Mouse (Mus musculus): ENCODE measurements around the gene Unc13a. TPM values are rescaled to one million over a fixed set of nuclear protein-coding genes. Genes with fewer than 3 reads are reported as not detected.
A peak's percentile ranks its signal among the peaks of the same experiment; 100 is the strongest.

Unc13a gene
- 0.38 and 0.89 TPM in 2 replicates for polyA plus RNA-seq (2014; fragmentation: Nextera tagmentation; extraction: Ambion mirVana)

DNA sequence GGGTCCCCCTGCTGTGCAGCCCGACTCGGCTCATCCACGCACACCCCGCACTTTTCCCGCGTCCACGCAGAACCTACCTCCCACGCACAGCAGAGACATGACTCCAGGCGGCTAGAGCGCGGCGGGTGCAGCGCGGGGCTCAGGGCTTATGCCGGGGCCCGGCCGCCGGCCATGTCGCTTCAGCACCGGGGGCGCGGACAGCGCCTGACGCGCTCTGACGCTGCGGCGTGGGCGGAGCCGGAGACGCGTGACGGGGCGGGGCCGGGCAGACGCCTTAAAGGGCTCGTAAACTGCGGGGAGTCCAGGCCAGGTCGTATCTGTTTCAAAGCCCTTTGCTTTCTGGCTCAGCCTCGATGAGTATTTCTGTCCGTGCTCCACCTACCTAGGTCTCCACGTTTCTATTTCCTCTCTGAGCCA, at the start of gene Unc13a:
Unc13a (minus strand) TSS at position 209 of the 417 bp plus-strand sequence.
- peaks cover 15 to 47% of the 10 kb centered on the region in 2 experiments for H3K4me1 ChIP-seq (ENCODE audit: control insufficient read depth in 2 of 2, insufficient read depth in 2 of 2, low read length in 2 of 2)
- H3K9me3 ChIP-seq (ENCODE audit: control insufficient read depth, low read length) = no peaks in the 10 kb centered on the region
- peak; percentile 41 for ATAC-seq (ENCODE audit: insufficient number of reproducible peaks, insufficient read depth, low FRiP score, low read depth)
- H3K27me3 ChIP-seq (ENCODE audit: control insufficient read depth, insufficient read depth, low read length) = no peaks in the 10 kb centered on the region
- peak within 1 kb of the TSS; percentile 51 to 57 for H3K4me3 ChIP-seq (ENCODE audit: control insufficient read depth in 1 of 2, insufficient read depth in 1 of 2, low read depth in 1 of 2, low read length in 2 of 2)
- peak within 1 kb of the TSS; percentile 99 for H3K4me2 ChIP-seq (ENCODE audit: low read length)
- H3K36me3 ChIP-seq (ENCODE audit: control insufficient read depth, insufficient read depth, low read length) = no peaks in the 10 kb centered on the region
- WGBS = under 1% methylated on average over 42 of the region's 42 CpGs
- peak within 1 kb of the TSS; percentile 65 for H3K9ac ChIP-seq (ENCODE audit: low read length)
- peak within 1 kb of the TSS in 1 of 2 experiments; percentile 28; a peak in 2 of 4 replicates for H3K27ac ChIP-seq (replicated peaks in 1 of 2; ENCODE audit: control insufficient read depth in 1 of 2, insufficient read depth in 1 of 2, low read depth in 2 of 2, low read length in 2 of 2)

- WGBS = 38% methylated on average over 7 of the region's 7 CpGs
These were observed 48.4 kb upstream of the Unc13a start for GRCm38 (mm10) chr8:71719928-71720457.

DNA sequence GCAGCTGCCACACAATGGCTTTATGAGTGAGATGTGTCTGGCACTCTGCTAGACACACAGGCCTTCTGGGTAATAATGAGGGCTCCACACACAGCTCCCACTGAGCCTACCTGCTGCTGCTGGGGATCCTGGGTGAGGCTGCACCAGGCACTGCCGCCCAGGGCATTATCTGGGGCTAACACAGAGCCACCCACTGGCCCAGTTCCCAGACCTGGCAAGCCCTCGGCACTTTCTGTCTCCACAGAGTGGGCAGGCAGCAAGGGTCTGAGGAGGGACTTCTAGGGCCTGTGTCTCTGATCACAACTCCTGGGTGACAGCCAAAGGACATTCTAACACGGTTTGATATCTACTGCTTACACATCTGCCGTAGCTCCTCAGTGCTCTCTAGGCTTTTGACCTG, 47.7 kb upstream of the Unc13a start:
- Histone ChIP-seq H3K4me1 (ENCODE audit: control insufficient read depth in 2 of 2, insufficient read depth in 2 of 2, low read length in 2 of 2) (0 out of 4 replicates have a peak, but pooled peaks cover 0 to 3% of the 10 kb centered on the region in 2 experiments), H3K9me3 (ENCODE audit: control insufficient read depth, low read length) (no peaks in the 10 kb centered on the region), H3K36me3 (ENCODE audit: control insufficient read depth, insufficient read depth, low read length) (no peaks in the 10 kb centered on the region), H3K4me2 (ENCODE audit: low read length) (no peak overlapping the region), H3K27ac (replicated peaks in 1 of 2; ENCODE audit: control insufficient read depth in 1 of 2, insufficient read depth in 1 of 2, low read depth in 2 of 2, low read length in 2 of 2) (no peak overlapping the region), H3K9ac (ENCODE audit: low read length) (no peak overlapping the region), H3K27me3 (ENCODE audit: control insufficient read depth, insufficient read depth, low read length) (peaks cover 34% of the 10 kb centered on the region), H3K4me3 (ENCODE audit: control insufficient read depth in 1 of 2, insufficient read depth in 1 of 2, low read depth in 1 of 2, low read length in 2 of 2) (no peak overlapping the region)
- ATAC-seq (ENCODE audit: insufficient number of reproducible peaks, insufficient read depth, low FRiP score, low read depth) = no peak
- 20% methylated on average over 4 of the region's 4 CpGs for WGBS

More at GRCm38 (mm10) chr8:71719928-71720457, 48.4 kb upstream of the Unc13a start:
- Histone ChIP-seq H3K4me1 (ENCODE audit: control insufficient read depth in 2 of 2, insufficient read depth in 2 of 2, low read length in 2 of 2) (0 out of 4 replicates have a peak, but pooled peaks cover 0 to 3% of the 10 kb centered on the region in 2 experiments), H3K27ac (replicated peaks in 1 of 2; ENCODE audit: control insufficient read depth in 1 of 2, insufficient read depth in 1 of 2, low read depth in 2 of 2, low read length in 2 of 2) (no peak overlapping the region), H3K4me3 (ENCODE audit: control insufficient read depth in 1 of 2, insufficient read depth in 1 of 2, low read depth in 1 of 2, low read length in 2 of 2) (no peak overlapping the region), H3K4me2 (ENCODE audit: low read length) (no peak overlapping the region), H3K27me3 (ENCODE audit: control insufficient read depth, insufficient read depth, low read length) (peaks cover 36% of the 10 kb centered on the region), H3K9ac (ENCODE audit: low read length) (no peak overlapping the region), H3K36me3 (ENCODE audit: control insufficient read depth, insufficient read depth, low read length) (no peaks in the 10 kb centered on the region), H3K9me3 (ENCODE audit: control insufficient read depth, low read length) (no peaks in the 10 kb centered on the region)
- no peak for ATAC-seq (ENCODE audit: insufficient number of reproducible peaks, insufficient read depth, low FRiP score, low read depth)

GRCm38 (mm10) chr8:71718252-71718651, 46.7 kb upstream of the Unc13a start:
- ATAC-seq (ENCODE audit: insufficient number of reproducible peaks, insufficient read depth, low FRiP score, low read depth) = no peak
- H3K4me1 ChIP-seq (ENCODE audit: control insufficient read depth in 2 of 2, insufficient read depth in 2 of 2, low read length in 2 of 2) = 0 out of 4 replicates have a peak, but pooled peaks cover 0 to 3% of the 10 kb centered on the region in 2 experiments
- H3K9me3 ChIP-seq (ENCODE audit: control insufficient read depth, low read length) = no peaks in the 10 kb centered on the region
- 27% methylated on average over 3 of the region's 3 CpGs for WGBS
- no peak overlapping the region for H3K4me2 ChIP-seq (ENCODE audit: low read length)
- no peaks in the 10 kb centered on the region for H3K36me3 ChIP-seq (ENCODE audit: control insufficient read depth, insufficient read depth, low read length)
- no peak overlapping the region for H3K27ac ChIP-seq (replicated peaks in 1 of 2; ENCODE audit: control insufficient read depth in 1 of 2, insufficient read depth in 1 of 2, low read depth in 2 of 2, low read length in 2 of 2)
- H3K9ac ChIP-seq (ENCODE audit: low read length) = no peak overlapping the region
- no peak overlapping the region for H3K4me3 ChIP-seq (ENCODE audit: control insufficient read depth in 1 of 2, insufficient read depth in 1 of 2, low read depth in 1 of 2, low read length in 2 of 2)
- peaks cover 32% of the 10 kb centered on the region for H3K27me3 ChIP-seq (ENCODE audit: control insufficient read depth, insufficient read depth, low read length)

GRCm38 (mm10) chr8:71717096-71717495, 45.5 kb upstream of the Unc13a start:
- Histone ChIP-seq H3K9ac (ENCODE audit: low read length) (no peak overlapping the region), H3K27ac (replicated peaks in 1 of 2; ENCODE audit: control insufficient read depth in 1 of 2, insufficient read depth in 1 of 2, low read depth in 2 of 2, low read length in 2 of 2) (no peak overlapping the region), H3K4me2 (ENCODE audit: low read length) (no peak overlapping the region), H3K9me3 (ENCODE audit: control insufficient read depth, low read length) (no peaks in the 10 kb centered on the region), H3K36me3 (ENCODE audit: control insufficient read depth, insufficient read depth, low read length) (no peaks in the 10 kb centered on the region), H3K4me1 (ENCODE audit: control insufficient read depth in 2 of 2, insufficient read depth in 2 of 2, low read length in 2 of 2) (0 out of 4 replicates have a peak, but pooled peaks cover 0 to 3% of the 10 kb centered on the region in 2 experiments), H3K27me3 (ENCODE audit: control insufficient read depth, insufficient read depth, low read length) (peaks cover 36% of the 10 kb centered on the region), H3K4me3 (ENCODE audit: control insufficient read depth in 1 of 2, insufficient read depth in 1 of 2, low read depth in 1 of 2, low read length in 2 of 2) (no peak overlapping the region)
- ATAC-seq (ENCODE audit: insufficient number of reproducible peaks, insufficient read depth, low FRiP score, low read depth) = no peak
- 67% methylated on average over 12 of the region's 12 CpGs for WGBS

- no peak overlapping the region for H3K27ac ChIP-seq (replicated peaks in 1 of 2; ENCODE audit: control insufficient read depth in 1 of 2, insufficient read depth in 1 of 2, low read depth in 2 of 2, low read length in 2 of 2)
- no peaks in the 10 kb centered on the region for H3K9me3 ChIP-seq (ENCODE audit: control insufficient read depth, low read length)
- peaks cover 33% of the 10 kb centered on the region for H3K27me3 ChIP-seq (ENCODE audit: control insufficient read depth, insufficient read depth, low read length)
- no peaks in the 10 kb centered on the region for H3K36me3 ChIP-seq (ENCODE audit: control insufficient read depth, insufficient read depth, low read length)
- no peak overlapping the region for H3K4me2 ChIP-seq (ENCODE audit: low read length)
- H3K4me1 ChIP-seq (ENCODE audit: control insufficient read depth in 2 of 2, insufficient read depth in 2 of 2, low read length in 2 of 2) = 0 out of 4 replicates have a peak, but pooled peaks cover 0 to 3% of the 10 kb centered on the region in 2 experiments
- no peak overlapping the region for H3K9ac ChIP-seq (ENCODE audit: low read length)
- no peak for ATAC-seq (ENCODE audit: insufficient number of reproducible peaks, insufficient read depth, low FRiP score, low read depth)
- H3K4me3 ChIP-seq (ENCODE audit: control insufficient read depth in 1 of 2, insufficient read depth in 1 of 2, low read depth in 1 of 2, low read length in 2 of 2) = no peak overlapping the region
- 71% methylated on average over 13 of the region's 13 CpGs for whole genome bisulfite sequencing
These were observed 45.0 kb upstream of the Unc13a start for GRCm38 (mm10) chr8:71716561-71717053.

GRCm38 (mm10) chr8:71715531-71715930, 44.0 kb upstream of the Unc13a start:
- peaks cover 36% of the 10 kb centered on the region for H3K27me3 ChIP-seq (ENCODE audit: control insufficient read depth, insufficient read depth, low read length)
- ATAC-seq (ENCODE audit: insufficient number of reproducible peaks, insufficient read depth, low FRiP score, low read depth) = no peak

More at GRCm38 (mm10) chr8:71715531-71715930, 44.0 kb upstream of the Unc13a start:
- H3K9ac ChIP-seq (ENCODE audit: low read length) = no peak overlapping the region
- no peaks in the 10 kb centered on the region for H3K36me3 ChIP-seq (ENCODE audit: control insufficient read depth, insufficient read depth, low read length)
- H3K4me2 ChIP-seq (ENCODE audit: low read length) = no peak overlapping the region
- no peak overlapping the region for H3K27ac ChIP-seq (replicated peaks in 1 of 2; ENCODE audit: control insufficient read depth in 1 of 2, insufficient read depth in 1 of 2, low read depth in 2 of 2, low read length in 2 of 2)
- H3K4me1 ChIP-seq (ENCODE audit: control insufficient read depth in 2 of 2, insufficient read depth in 2 of 2, low read length in 2 of 2) = 0 out of 4 replicates have a peak, but pooled peaks cover 0 to 3% of the 10 kb centered on the region in 2 experiments
- H3K4me3 ChIP-seq (ENCODE audit: control insufficient read depth in 1 of 2, insufficient read depth in 1 of 2, low read depth in 1 of 2, low read length in 2 of 2) = no peak overlapping the region
- H3K9me3 ChIP-seq (ENCODE audit: control insufficient read depth, low read length) = no peaks in the 10 kb centered on the region
- WGBS = 30% methylated on average over 8 of the region's 8 CpGs
